Mouse (Mus musculus): ENCODE measurements around the gene Ccdc85b. TPM values are rescaled to one million over a fixed set of nuclear protein-coding genes. Genes with fewer than 3 reads are reported as not detected.
A peak's percentile ranks its signal among the peaks of the same experiment; 100 is the strongest.

Ccdc85b gene
- total and polyA plus RNA-seq, 3 experiments, result 3.6 to 7.6 TPM; not detected in 1

GRCm38 (mm10) chr19:5500330-5500875 lies 42.7 kb upstream of the Ccdc85b start:
- Histone ChIP-seq H3K36me3 (ENCODE audit: control insufficient read depth in 1 of 2, insufficient read depth in 2 of 2, low read length in 2 of 2) (no peaks in the 10 kb centered on the region; a peak in 1 of 4 replicates), H3K79me2 (ENCODE audit: control insufficient read depth, insufficient read depth, low read length, poor library complexity) (no peaks in the 10 kb centered on the region), H3K27ac (ENCODE audit: control insufficient read depth, low read depth, low read length) (no peak overlapping the region), H3K4me3 (ENCODE audit: control insufficient read depth in 1 of 2, insufficient read depth in 1 of 2, low read depth in 2 of 2, low read length in 2 of 2) (no peak overlapping the region), H3K27me3 (ENCODE audit: control insufficient read depth in 1 of 2, insufficient read depth in 2 of 2, low read length in 2 of 2) (no peaks in the 10 kb centered on the region), H3K9me3 (replicated peaks; ENCODE audit: insufficient read depth, low read length) (no peaks in the 10 kb centered on the region), H3K4me1 (ENCODE audit: control insufficient read depth in 1 of 2, insufficient read depth in 2 of 2, low read length in 2 of 2) (no peaks in the 10 kb centered on the region), H3K9ac (ENCODE audit: control insufficient read depth, low read depth, low read length, poor library complexity, severe bottlenecking) (no peak overlapping the region)
- no peak for TF ChIP-seq USF1 (IDR thresholded peaks at IDR 0.05; ENCODE audit: low read depth, low read length)
- TF ChIP-seq HCFC1 (IDR thresholded peaks at IDR 0.05; ENCODE audit: low read depth, low read length), result no peak
- TF ChIP-seq MYB (IDR thresholded peaks at IDR 0.05; ENCODE audit: low read depth, low read length), result no peak
- DNase-seq (ENCODE audit: low read depth, low spot score), result no peak

- Histone ChIP-seq H3K79me2 (ENCODE audit: control insufficient read depth, insufficient read depth, low read length, poor library complexity) (peaks cover 22% of the 10 kb centered on the region), H3K27ac (ENCODE audit: control insufficient read depth, low read depth, low read length) (no peak overlapping the region), H3K4me3 (ENCODE audit: control insufficient read depth in 1 of 2, insufficient read depth in 1 of 2, low read depth in 2 of 2, low read length in 2 of 2) (no peak overlapping the region), H3K4me1 (ENCODE audit: control insufficient read depth in 1 of 2, insufficient read depth in 2 of 2, low read length in 2 of 2) (no peaks in the 10 kb centered on the region), H3K36me3 (ENCODE audit: control insufficient read depth in 1 of 2, insufficient read depth in 2 of 2, low read length in 2 of 2) (peaks cover 0 to 10% of the 10 kb centered on the region in 2 experiments), H3K9ac (ENCODE audit: control insufficient read depth, low read depth, low read length, poor library complexity, severe bottlenecking) (no peak overlapping the region), H3K27me3 (ENCODE audit: control insufficient read depth in 1 of 2, insufficient read depth in 2 of 2, low read length in 2 of 2) (no peaks in the 10 kb centered on the region), H3K9me3 (replicated peaks; ENCODE audit: insufficient read depth, low read length) (no peaks in the 10 kb centered on the region)
- peak; percentile 37 for DNase-seq (ENCODE audit: low read depth, low spot score)
- TF ChIP-seq SIN3A (IDR thresholded peaks at IDR 0.05; ENCODE audit: low read length) (no peak), ELF1 (IDR thresholded peaks at IDR 0.05; ENCODE audit: low read depth, low read length) (no peak), E2F4 (IDR thresholded peaks at IDR 0.05; ENCODE audit: borderline replicate concordance, low read depth, low read length) (no peak), RAD21 (IDR thresholded peaks at IDR 0.05; ENCODE audit: low read depth, low read length) (no peak), USF1 (IDR thresholded peaks at IDR 0.05; ENCODE audit: low read depth, low read length) (no peak), MYC (IDR thresholded peaks at IDR 0.05; ENCODE audit: low read depth, low read length) (no peak), POLR2A (IDR thresholded peaks at IDR 0.05; ENCODE audit: control insufficient read depth in 1 of 2, insufficient read depth in 1 of 2, low read depth in 1 of 2, low read length in 2 of 2, poor library complexity in 1 of 2) (no peak)
These were observed 38.3 kb upstream of the Ccdc85b start for GRCm38 (mm10) chr19:5496052-5496370.

- H3K4me3 ChIP-seq (ENCODE audit: control insufficient read depth in 1 of 2, insufficient read depth in 1 of 2, low read depth in 2 of 2, low read length in 2 of 2), result no peak overlapping the region
- no peaks in the 10 kb centered on the region for H3K4me1 ChIP-seq (ENCODE audit: control insufficient read depth in 1 of 2, insufficient read depth in 2 of 2, low read length in 2 of 2)
- no peaks in the 10 kb centered on the region for H3K9me3 ChIP-seq (replicated peaks; ENCODE audit: insufficient read depth, low read length)
- DNase-seq (ENCODE audit: low read depth, low spot score), result peak; percentile 40
- no peaks in the 10 kb centered on the region for H3K27me3 ChIP-seq (ENCODE audit: control insufficient read depth in 1 of 2, insufficient read depth in 2 of 2, low read length in 2 of 2)
- H3K9ac ChIP-seq (ENCODE audit: control insufficient read depth, low read depth, low read length, poor library complexity, severe bottlenecking), result no peak overlapping the region
- H3K27ac ChIP-seq (ENCODE audit: control insufficient read depth, low read depth, low read length), result no peak overlapping the region
- peaks cover 27% of the 10 kb centered on the region for H3K79me2 ChIP-seq (ENCODE audit: control insufficient read depth, insufficient read depth, low read length, poor library complexity)
- H3K36me3 ChIP-seq (ENCODE audit: control insufficient read depth in 1 of 2, insufficient read depth in 2 of 2, low read length in 2 of 2), result peaks cover 0 to 10% of the 10 kb centered on the region in 2 experiments
- TF ChIP-seq POLR2AphosphoS2 (IDR thresholded peaks at IDR 0.05; ENCODE audit: low read length), result peak; percentile 66; the same call in 1 of the 2 replicates
- no peak for TF ChIP-seq E2F4 (IDR thresholded peaks at IDR 0.05; ENCODE audit: borderline replicate concordance, low read depth, low read length)
- TF ChIP-seq TCF12 (IDR thresholded peaks at IDR 0.05; ENCODE audit: low read depth, low read length), result no peak
- peak in 1 of 2 experiments; percentile 37; a peak in 1 of 4 replicates for TF ChIP-seq POLR2A (IDR thresholded peaks at IDR 0.05; ENCODE audit: control insufficient read depth in 1 of 2, insufficient read depth in 1 of 2, low read depth in 1 of 2, low read length in 2 of 2, poor library complexity in 1 of 2)
- TF ChIP-seq EP300 (IDR thresholded peaks at IDR 0.05; ENCODE audit: low read depth in 1 of 2, low read length in 2 of 2), result no peak
- no peak for TF ChIP-seq MAFK (IDR thresholded peaks at IDR 0.05; ENCODE audit: borderline replicate concordance, low read depth, low read length)
- TF ChIP-seq ZMIZ1 (IDR thresholded peaks at IDR 0.05; ENCODE audit: low read depth, low read length), result 0 out of 2 replicates have a peak, but pooled peaks have one; percentile 72
- TF ChIP-seq MAX (IDR thresholded peaks at IDR 0.05; ENCODE audit: low read length), result no peak
- no peak for TF ChIP-seq MYC (IDR thresholded peaks at IDR 0.05; ENCODE audit: low read depth, low read length)
- no peak for TF ChIP-seq ZNF384 (IDR thresholded peaks at IDR 0.05; ENCODE audit: low read depth, low read length)
- no peak for TF ChIP-seq TAL1 (IDR thresholded peaks at IDR 0.05; ENCODE audit: low read length)
- TF ChIP-seq MYB (IDR thresholded peaks at IDR 0.05; ENCODE audit: low read depth, low read length), result peak; percentile 48; the same call in 1 of the 2 replicates
- TF ChIP-seq MEF2A (IDR thresholded peaks at IDR 0.05; ENCODE audit: extremely low read depth, insufficient replicate concordance, low read depth, low read length, poor library complexity, severe bottlenecking), result no peak
These were observed 37.8 kb upstream of the Ccdc85b start for GRCm38 (mm10) chr19:5495353-5496051.

Data from MEL (cell line).